Mouse (Mus musculus) brown adipose tissue, adult 24 weeks (tissue): Measurements from ENCODE around the gene Bend5. TPM values are rescaled to one million over a fixed set of nuclear protein-coding genes. Genes with fewer than 3 reads are reported as not detected.

Experiments used
- H3K27ac ChIP-seq: fragments of 200-500 bp; replicated peaks from 2 replicates; pipeline ENCODE4 v1.5.1; 2012; ENCODE audit warnings: low read depth, mild to moderate bottlenecking, low read length
- H3K4me1 ChIP-seq: fragments of 200-500 bp; 2 replicates; pipeline ENCODE4 v1.6.1; 2012; ENCODE audit warnings: low read length, mixed read lengths; ENCODE audit not compliant: control insufficient read depth, insufficient read depth, insufficient read length
- H3K4me3 ChIP-seq: fragments of 200-500 bp; 2 replicates; pipeline ENCODE4 v1.5.1; 2012; ENCODE audit warnings: low read depth, mild to moderate bottlenecking, low read length, moderate library complexity; ENCODE audit not compliant: insufficient read depth
- polyA plus RNA-seq: library from polyadenylated mRNA; stranded (reverse); fragments of >200 nt; gene quantifications from 2 replicates; pipeline ENCODE4 v1.2.4, GENCODE M21; 2012; ENCODE audit not compliant: missing spikeins, insufficient read depth, insufficient read length

Bend5 gene
- polyA plus RNA-seq, 1 experiment, result not detected

DNA sequence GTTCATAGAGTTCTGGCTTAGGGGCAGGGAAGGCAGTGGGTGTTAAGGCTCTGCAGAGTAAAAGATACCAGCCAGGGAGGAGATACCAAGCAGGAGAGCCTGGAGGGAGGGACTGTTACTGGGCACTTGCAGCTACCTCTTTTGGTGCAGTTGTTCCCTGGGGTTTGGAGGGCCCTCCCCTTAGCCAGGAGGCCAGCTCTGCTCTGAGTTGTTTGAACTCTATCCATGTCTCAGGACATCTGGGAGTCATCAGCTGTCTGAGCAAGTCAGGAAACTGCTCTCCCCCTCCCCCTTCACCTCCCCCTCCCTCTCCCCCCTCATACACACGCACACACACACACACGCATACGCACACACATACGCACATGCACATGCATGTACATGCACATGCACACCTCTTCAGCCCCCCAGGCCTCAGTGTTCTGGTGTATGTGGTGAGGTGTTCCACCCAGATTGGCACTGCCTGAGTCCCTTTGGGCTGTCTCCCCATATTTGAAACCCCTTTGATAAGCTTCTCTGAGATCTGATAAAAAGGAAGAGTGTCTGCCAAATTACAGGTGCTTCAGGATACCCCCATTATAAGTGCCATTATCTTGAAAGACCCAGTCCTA, 72.5 kb downstream of the Bend5 start:
- Histone ChIP-seq H3K4me3 (no peak overlapping the region), H3K27ac (no peak overlapping the region), H3K4me1 (0 out of 2 replicates have a peak, but pooled peaks cover 2% of the 10 kb centered on the region)

DNA sequence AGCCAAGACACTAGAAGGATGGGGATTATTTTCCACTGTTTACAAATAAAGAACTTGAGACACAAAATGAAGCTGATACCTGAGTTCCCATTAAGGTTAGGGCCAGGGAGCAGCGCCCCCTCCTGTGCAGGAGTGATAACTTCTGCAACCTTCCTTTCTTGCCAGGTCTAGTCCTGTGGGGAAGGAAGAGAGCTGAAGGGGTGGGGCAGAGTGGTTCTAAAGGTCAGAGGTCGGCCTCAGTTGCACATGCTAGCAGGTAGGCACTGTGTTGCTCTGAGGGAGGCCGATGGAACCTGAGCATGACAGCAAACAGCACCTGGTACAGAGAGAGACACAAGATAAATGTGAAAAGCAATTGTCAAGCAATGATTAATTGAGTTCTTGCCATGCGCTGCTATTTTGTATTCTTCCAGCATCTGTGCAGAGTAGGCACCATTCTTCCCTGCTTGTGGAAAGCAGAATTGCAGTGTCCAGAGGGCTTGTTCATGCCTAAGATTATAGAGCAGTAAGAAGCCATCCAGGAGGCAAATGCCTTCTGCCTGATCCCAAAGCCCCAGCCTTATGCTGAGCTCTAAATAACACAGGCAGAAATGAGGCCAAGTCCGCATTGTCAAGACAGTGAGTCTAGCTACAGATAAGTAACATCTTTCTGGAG, 79.1 kb downstream of the Bend5 start:
- no peak overlapping the region for H3K4me3 ChIP-seq
- H3K27ac ChIP-seq, result no peak overlapping the region
- no peaks in the 10 kb centered on the region for H3K4me1 ChIP-seq

DNA sequence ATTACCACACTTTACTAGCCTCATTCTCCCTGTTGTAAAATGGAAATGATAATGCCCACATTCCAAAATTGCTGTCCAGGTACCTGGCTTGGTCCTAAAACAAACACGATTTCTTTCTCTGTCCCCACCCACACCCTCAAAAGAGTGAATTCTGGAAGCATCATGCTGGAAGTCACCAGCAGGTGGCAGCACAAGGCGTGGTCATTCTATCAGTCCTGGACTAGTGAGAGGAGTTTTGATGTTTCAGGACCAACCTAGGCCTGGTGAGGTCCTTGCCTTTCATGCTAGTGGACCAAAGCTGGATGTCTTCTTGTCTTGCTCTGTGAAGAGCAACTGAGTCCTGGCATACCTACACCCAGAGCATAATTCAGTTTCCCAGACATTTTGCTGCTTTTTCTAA, 81.1 kb downstream of the Bend5 start:
- H3K4me1 ChIP-seq, result no peaks in the 10 kb centered on the region
- H3K4me3 ChIP-seq, result no peak overlapping the region
- H3K27ac ChIP-seq, result no peak overlapping the region

DNA sequence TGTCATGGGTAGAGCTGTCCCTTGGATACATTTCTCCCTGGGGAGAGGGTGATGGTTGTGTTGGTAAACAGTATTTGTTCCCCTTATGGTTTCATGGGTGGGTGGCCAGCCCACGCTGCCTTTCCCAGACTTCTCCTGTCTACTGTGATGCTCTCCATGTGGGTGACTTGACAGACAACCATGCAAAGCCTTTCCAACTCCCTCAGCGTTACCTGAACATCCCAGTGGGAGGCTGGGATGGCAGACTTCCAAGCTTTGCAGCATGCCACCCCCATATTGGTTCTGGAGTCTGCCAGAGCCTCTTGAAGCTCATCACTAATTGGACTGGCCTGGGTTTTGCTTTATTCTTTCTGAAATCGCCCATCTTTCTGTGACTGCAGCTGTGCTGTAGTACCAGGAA, 83.9 kb downstream of the Bend5 start:
- no peak overlapping the region for H3K4me3 ChIP-seq
- H3K4me1 ChIP-seq, result no peaks in the 10 kb centered on the region
- H3K27ac ChIP-seq, result no peak overlapping the region

GRCm38 (mm10) chr4:111501441-111501840, 86.6 kb downstream of the Bend5 start:
- Histone ChIP-seq H3K27ac (no peak overlapping the region), H3K4me3 (no peak overlapping the region), H3K4me1 (no peaks in the 10 kb centered on the region)

GRCm38 (mm10) chr4:111502965-111503727, 88.3 kb downstream of the Bend5 start:
- no peak overlapping the region for H3K27ac ChIP-seq
- no peaks in the 10 kb centered on the region for H3K4me1 ChIP-seq
- no peak overlapping the region for H3K4me3 ChIP-seq

DNA sequence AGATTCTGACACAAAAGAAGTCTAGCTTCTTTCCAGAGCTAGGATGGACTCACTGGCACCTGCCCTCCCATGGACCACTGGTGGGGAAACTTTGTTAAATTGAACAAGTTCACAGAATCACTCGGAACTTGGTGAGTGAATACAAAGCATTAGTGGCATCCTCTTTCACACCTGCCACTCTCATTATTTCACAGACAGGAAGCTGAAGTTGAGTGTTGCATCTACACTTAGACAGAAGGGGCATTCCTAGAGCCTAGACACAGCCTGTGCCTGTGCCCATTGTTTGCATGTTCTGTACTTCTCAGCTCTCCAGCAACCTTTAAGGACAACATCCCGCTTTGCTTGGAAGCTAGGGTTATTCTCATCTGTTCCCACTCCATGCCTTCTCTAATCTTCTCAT, 90.1 kb downstream of the Bend5 start:
- H3K4me3 ChIP-seq, result no peak overlapping the region
- no peak overlapping the region for H3K27ac ChIP-seq
- no peaks in the 10 kb centered on the region for H3K4me1 ChIP-seq
